Mouse (Mus musculus): Measurements from ENCODE around the gene Prss36.

GRCm38 (mm10) chr7:127959364-127959763, 12.8 kb upstream of the Prss36 start:
- TF ChIP-seq POLR2AphosphoS2 (IDR thresholded peaks at IDR 0.05; ENCODE audit: insufficient read length, low read depth) (no peak), MAX (IDR thresholded peaks at IDR 0.05; ENCODE audit: low read depth) (no peak)

All from myocyte (in vitro differentiated cells).